Mouse (Mus musculus) embryonic facial prominence, embryonic 12.5 days (tissue): ENCODE measurements at regions not wholly inside any gene's neighbourhood (a gene's known extent, or its start where the extent isn't known, plus 50 kb on each side); places are given as distances from the start of the nearest gene placed in this dataset.
A peak's percentile ranks its signal among the peaks of the same experiment; 100 is the strongest.

Source experiments
- ATAC-seq: fragments of 200-750 bp; cut with Nextera tagmentation; 2 replicates; pipeline ENCODE4 v1.8.0; 2017; ENCODE audit not compliant: insufficient number of reproducible peaks, insufficient read depth, low FRiP score, low TSS enrichment
- H3K27ac ChIP-seq: fragments of 300-500 bp; sonication (generic); 2 replicates; pipeline ENCODE4 v1.5.1; 2016; ENCODE audit warnings: mild to moderate bottlenecking
- H3K27me3 ChIP-seq: fragments of 300-500 bp; sonication (generic); 2 replicates; pipeline ENCODE4 v1.6.1; 2016; ENCODE audit warnings: mild to moderate bottlenecking, moderate library complexity
- H3K36me3 ChIP-seq: fragments of 300-500 bp; sonication (generic); 2 replicates; pipeline ENCODE4 v1.6.1; 2016; ENCODE audit warnings: mild to moderate bottlenecking
- H3K4me1 ChIP-seq: fragments of 300-500 bp; sonication (generic); 2 replicates; pipeline ENCODE4 v1.6.1; 2016
- H3K4me2 ChIP-seq: fragments of 300-500 bp; sonication (generic); replicated peaks from 2 replicates; pipeline ENCODE4 v1.6.1; 2016; ENCODE audit warnings: mild to moderate bottlenecking, moderate library complexity
- H3K4me3 ChIP-seq: fragments of 300-500 bp; sonication (generic); 2 replicates; pipeline ENCODE4 v1.5.1; 2016; ENCODE audit warnings: mild to moderate bottlenecking
- H3K9ac ChIP-seq: fragments of 300-500 bp; sonication (generic); 2 replicates; pipeline ENCODE4 v1.6.1; 2016; ENCODE audit warnings: mild to moderate bottlenecking, moderate library complexity
- H3K9me3 ChIP-seq: fragments of 300-500 bp; sonication (generic); 2 replicates; pipeline ENCODE4 v1.6.1; 2016; ENCODE audit warnings: mild to moderate bottlenecking, moderate library complexity
- WGBS: fragments of 180-500 bp; shearing (Covaris S2); methylation state at CpG from one replicate; pipeline ENCODE4 v1.1.7; 2016; 5-methylcytosine and 5-hydroxymethylcytosine counted together

DNA sequence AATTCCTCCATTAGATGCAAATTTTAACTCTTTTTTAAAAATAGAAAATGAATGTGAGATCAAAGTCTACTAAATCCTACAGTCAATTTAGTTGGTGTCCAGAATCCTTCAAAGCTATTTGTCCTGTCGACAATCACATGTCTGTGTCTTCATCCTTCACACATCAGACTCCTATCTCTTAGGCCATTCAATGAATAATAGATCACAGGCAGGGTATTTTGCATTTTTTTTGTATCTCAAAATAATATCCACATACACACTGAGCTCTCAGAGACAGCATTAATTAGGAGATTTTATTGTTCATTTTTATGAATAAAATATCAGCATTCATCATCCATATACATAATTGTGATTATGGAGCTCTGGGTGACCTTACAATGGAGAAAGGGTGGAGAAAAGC lies 427.2 kb downstream of the Hao1 start:
- Histone ChIP-seq H3K36me3 (no peaks in the 10 kb centered on the region), H3K9me3 (no peaks in the 10 kb centered on the region), H3K27ac (no peak overlapping the region), H3K4me3 (no peak overlapping the region), H3K9ac (no peak overlapping the region), H3K4me2 (no peak overlapping the region), H3K27me3 (no peaks in the 10 kb centered on the region), H3K4me1 (no peaks in the 10 kb centered on the region)
- no peak for ATAC-seq
- 76% methylated on average over 1 of the region's 1 CpGs for WGBS

DNA sequence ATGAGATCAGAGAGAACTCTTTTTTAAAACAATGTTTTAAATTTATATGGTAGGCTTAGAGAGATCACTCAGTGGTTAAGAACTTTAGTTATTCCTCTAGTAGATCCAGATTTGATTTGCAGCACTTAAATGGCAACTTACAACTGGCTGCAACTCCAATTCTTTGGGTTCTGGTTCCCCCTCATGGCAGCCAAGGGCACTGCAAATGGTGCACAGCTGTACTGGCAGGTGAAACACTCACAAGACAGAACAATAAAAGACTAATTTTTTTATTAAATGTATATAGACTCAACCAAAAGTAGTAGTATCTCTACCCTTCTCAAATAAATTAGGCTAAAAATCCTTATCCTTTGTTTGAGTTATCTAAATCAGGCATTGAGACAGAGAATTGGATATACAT lies 446.9 kb downstream of the Hao1 start:
- H3K9me3 ChIP-seq: no peaks in the 10 kb centered on the region
- H3K27ac ChIP-seq: no peak overlapping the region
- no peaks in the 10 kb centered on the region for H3K4me1 ChIP-seq
- no peak overlapping the region for H3K4me3 ChIP-seq
- ATAC-seq: no peak
- H3K4me2 ChIP-seq: no peak overlapping the region
- no peak overlapping the region for H3K9ac ChIP-seq
- H3K27me3 ChIP-seq: no peaks in the 10 kb centered on the region
- no peaks in the 10 kb centered on the region for H3K36me3 ChIP-seq

DNA sequence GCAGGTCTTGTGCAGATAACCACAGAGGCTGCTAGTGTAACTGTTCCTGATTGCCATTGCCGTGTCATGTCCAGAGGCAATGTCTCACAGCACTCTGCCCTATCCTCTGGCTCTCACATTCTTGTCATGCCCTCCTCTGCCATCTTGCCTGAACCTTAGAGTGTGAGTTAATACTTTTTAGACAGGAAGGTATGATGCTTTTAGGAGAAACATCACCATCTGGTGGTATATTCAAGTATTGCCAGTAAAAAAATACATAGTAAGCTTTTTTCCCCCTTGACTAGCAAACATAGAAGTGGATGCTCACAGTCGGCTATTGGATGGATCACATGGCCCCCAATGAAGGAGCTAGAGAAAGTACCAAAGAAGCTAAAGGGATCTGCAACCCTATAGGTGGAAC lies 465.8 kb downstream of the Hao1 start:
- Histone ChIP-seq H3K27me3 (no peaks in the 10 kb centered on the region), H3K27ac (no peak overlapping the region), H3K9me3 (no peaks in the 10 kb centered on the region), H3K36me3 (no peaks in the 10 kb centered on the region), H3K9ac (no peak overlapping the region), H3K4me3 (no peak overlapping the region), H3K4me1 (no peaks in the 10 kb centered on the region), H3K4me2 (no peak overlapping the region)
- 82% methylated on average over 2 of the region's 2 CpGs for WGBS
- no peak for ATAC-seq

DNA sequence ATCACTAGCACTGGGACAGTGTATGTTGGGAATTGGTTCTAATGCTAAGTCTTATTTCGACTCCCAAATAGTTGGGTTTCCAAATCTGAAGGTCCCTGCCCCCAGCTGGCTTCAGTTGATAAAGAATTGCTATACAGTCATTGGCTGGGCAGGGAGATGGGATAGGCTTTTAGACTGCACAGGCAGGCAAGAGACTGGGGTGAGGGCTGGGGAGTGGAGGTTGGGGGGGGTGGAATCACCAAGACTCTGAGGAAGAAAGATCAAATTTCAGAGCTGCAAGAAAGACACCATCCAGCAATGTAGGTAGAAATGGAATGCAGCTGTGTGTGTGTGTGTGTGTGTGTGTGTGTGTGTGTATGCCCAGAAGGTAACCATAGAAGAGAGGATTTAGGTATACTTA lies 474.0 kb downstream of the Hao1 start:
- ATAC-seq: peak; percentile 41; the same call in 1 of the 2 replicates
- H3K9me3 ChIP-seq: no peaks in the 10 kb centered on the region
- no peaks in the 10 kb centered on the region for H3K27me3 ChIP-seq

DNA sequence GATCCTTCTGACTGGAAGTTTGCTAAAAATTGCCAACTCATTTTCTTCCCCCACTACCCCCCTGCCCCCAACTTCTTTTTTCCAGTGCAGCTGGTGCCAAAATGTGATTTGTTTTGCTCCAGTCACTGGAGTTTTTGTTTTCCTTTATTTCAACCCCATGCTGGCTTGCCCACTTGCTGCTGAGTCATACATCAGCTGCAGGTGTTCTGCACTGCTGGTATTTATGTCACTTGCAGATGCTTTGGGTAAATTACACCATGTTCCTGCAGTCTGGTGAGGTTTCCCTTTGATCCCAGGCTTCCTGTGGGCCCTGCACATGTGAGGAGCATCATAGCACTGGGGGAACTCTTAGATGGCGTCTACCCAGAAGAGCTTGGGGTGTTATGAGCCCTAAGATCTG lies 476.2 kb downstream of the Hao1 start:
- H3K9me3 ChIP-seq: no peaks in the 10 kb centered on the region
- 55% methylated on average over 1 of the region's 1 CpGs for WGBS
- no peak for ATAC-seq
- no peak overlapping the region for H3K4me3 ChIP-seq
- H3K27ac ChIP-seq: no peak overlapping the region
- H3K4me1 ChIP-seq: peaks cover 15% of the 10 kb centered on the region; the same call in 1 of the 2 replicates
- no peaks in the 10 kb centered on the region for H3K27me3 ChIP-seq
- no peak overlapping the region for H3K4me2 ChIP-seq
- H3K9ac ChIP-seq: no peak overlapping the region
- H3K36me3 ChIP-seq: no peaks in the 10 kb centered on the region

More for the DNA sequence above, 474.0 kb downstream of the Hao1 start:
- H3K9ac ChIP-seq: no peak overlapping the region
- H3K4me3 ChIP-seq: no peak overlapping the region
- H3K36me3 ChIP-seq: no peaks in the 10 kb centered on the region
- no peak overlapping the region for H3K27ac ChIP-seq
- H3K4me2 ChIP-seq: no peak overlapping the region
- WGBS: 71% methylated on average over 1 of the region's 1 CpGs
- peaks cover 15% of the 10 kb centered on the region; the same call in 1 of the 2 replicates for H3K4me1 ChIP-seq

DNA sequence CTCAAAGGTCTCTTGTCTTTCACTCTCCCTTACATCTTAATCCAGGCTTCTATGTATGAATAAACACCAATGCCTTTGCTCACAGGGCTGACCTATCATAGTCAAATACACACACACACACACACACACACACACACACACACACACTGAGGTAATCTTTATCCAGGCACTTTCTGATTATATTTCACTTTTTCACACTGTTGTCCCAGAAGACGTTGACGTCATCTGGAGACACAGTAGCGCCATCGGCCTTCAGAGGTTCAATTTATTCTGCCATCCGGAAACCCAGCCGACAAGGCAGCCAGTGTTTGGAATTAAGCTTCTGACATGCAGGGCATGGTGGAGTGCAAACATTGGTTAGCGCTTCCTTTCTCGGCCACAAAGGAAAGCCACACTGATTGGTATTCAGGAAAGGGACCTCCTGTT lies 486.2 kb downstream of the Hao1 start:
- H3K36me3 ChIP-seq: no peaks in the 10 kb centered on the region
- whole genome bisulfite sequencing: 36% methylated on average over 8 of the region's 8 CpGs

DNA sequence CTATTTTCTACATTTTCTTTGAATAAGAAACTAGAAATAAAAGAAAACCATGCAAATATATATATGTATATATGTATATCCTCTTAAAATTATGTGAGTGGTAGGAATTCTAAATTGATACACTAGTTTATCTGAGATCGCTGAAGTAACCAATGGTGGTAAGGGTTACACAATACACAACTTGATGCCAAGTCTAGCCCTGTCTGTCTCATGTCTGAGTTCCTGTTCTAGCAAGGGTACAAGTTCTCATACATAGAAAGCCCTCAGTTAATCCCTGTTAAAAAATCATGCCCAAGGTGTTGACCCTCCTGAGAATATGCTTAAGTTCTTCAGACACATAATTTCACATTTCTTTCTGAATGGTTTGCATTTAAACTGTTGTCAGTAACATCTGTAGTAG lies 486.8 kb downstream of the Hao1 start:
- H3K9me3 ChIP-seq: no peaks in the 10 kb centered on the region
- H3K9ac ChIP-seq: no peak overlapping the region
- WGBS: 84% methylated on average over 1 of the region's 1 CpGs
- ATAC-seq: no peak
- no peak overlapping the region for H3K27ac ChIP-seq
- no peak overlapping the region for H3K4me3 ChIP-seq
- no peaks in the 10 kb centered on the region for H3K36me3 ChIP-seq
- no peaks in the 10 kb centered on the region for H3K4me1 ChIP-seq
- no peaks in the 10 kb centered on the region for H3K27me3 ChIP-seq
- H3K4me2 ChIP-seq: no peak overlapping the region

More for the DNA sequence above, 486.2 kb downstream of the Hao1 start:
- Histone ChIP-seq H3K4me1 (no peaks in the 10 kb centered on the region), H3K4me2 (no peak overlapping the region), H3K9ac (no peak overlapping the region), H3K27ac (no peak overlapping the region), H3K4me3 (no peak overlapping the region), H3K9me3 (no peaks in the 10 kb centered on the region), H3K27me3 (no peaks in the 10 kb centered on the region)
- ATAC-seq: no peak

DNA sequence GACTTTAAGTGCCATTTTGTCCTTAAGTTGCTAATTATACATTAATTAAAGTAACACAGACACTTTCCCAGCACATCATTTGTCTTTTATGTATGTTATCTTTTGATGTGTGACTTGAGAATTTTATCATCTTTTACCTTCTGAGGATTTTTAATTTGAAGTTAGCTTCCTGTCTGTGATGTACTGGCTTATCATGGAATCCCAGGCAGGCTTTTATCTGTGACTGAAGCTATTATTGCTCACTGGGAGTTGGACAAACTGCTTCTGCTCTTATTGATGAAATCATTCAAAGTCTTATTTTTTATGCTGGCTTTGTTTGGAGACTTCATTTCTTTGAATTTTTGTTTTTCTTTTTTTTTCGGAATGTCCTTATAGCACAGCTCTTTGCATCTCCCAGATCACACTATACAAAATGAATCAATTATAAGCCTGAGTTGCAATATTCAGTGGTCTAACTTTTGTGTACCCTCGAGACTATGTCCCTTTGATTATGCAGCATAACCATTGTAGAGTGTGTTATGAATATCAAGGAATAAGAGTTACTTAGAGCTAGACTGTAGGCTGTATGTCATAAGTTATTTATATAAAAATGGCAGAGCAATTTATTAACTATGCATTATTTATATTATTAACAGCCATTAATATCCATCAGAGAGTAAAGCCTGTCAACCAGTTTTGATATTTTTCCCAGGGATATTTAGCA lies 494.1 kb downstream of the Hao1 start:
- H3K27me3 ChIP-seq: no peaks in the 10 kb centered on the region
- H3K9me3 ChIP-seq: no peaks in the 10 kb centered on the region
- H3K9ac ChIP-seq: no peak overlapping the region
- H3K4me2 ChIP-seq: no peak overlapping the region
- H3K4me1 ChIP-seq: no peaks in the 10 kb centered on the region
- no peak overlapping the region for H3K4me3 ChIP-seq
- no peak for ATAC-seq
- no peak overlapping the region for H3K27ac ChIP-seq
- WGBS: 80% methylated on average over 2 of the region's 2 CpGs
- no peaks in the 10 kb centered on the region for H3K36me3 ChIP-seq

DNA sequence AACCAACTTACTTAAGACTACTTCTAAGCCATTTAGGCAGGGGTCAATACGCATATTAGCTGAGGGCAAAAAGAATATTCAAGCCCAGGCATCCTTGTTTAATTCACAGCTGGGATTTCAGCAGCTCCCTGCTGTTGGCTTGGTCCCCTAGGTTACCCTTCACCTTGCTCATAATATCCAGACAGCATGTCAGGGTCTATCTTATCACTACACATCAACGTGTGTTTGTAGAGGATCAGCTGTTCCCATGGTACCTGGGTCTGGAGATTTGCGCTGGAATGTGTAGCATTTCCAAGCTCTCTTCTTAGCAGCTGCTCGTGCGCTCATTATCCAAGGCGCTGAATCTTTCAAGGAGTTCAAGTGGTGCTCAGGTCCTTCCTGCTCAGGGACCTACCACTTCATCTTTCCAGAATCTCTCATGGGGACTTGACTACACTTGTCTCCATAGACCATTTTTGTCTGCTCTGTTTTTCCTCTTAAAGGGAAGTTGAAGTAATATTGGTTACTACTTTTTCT lies 484.5 kb downstream of the Bmp2 start:
- H3K27me3 ChIP-seq: no peaks in the 10 kb centered on the region
- H3K36me3 ChIP-seq: no peaks in the 10 kb centered on the region
- H3K9me3 ChIP-seq: no peaks in the 10 kb centered on the region
- H3K4me3 ChIP-seq: no peak overlapping the region
- no peak overlapping the region for H3K4me2 ChIP-seq
- 76% methylated on average over 6 of the region's 6 CpGs for WGBS
- H3K27ac ChIP-seq: no peak overlapping the region
- no peaks in the 10 kb centered on the region for H3K4me1 ChIP-seq
- ATAC-seq: 0 out of 2 replicates have a peak, but pooled peaks have one; percentile 28
- H3K9ac ChIP-seq: no peak overlapping the region

DNA sequence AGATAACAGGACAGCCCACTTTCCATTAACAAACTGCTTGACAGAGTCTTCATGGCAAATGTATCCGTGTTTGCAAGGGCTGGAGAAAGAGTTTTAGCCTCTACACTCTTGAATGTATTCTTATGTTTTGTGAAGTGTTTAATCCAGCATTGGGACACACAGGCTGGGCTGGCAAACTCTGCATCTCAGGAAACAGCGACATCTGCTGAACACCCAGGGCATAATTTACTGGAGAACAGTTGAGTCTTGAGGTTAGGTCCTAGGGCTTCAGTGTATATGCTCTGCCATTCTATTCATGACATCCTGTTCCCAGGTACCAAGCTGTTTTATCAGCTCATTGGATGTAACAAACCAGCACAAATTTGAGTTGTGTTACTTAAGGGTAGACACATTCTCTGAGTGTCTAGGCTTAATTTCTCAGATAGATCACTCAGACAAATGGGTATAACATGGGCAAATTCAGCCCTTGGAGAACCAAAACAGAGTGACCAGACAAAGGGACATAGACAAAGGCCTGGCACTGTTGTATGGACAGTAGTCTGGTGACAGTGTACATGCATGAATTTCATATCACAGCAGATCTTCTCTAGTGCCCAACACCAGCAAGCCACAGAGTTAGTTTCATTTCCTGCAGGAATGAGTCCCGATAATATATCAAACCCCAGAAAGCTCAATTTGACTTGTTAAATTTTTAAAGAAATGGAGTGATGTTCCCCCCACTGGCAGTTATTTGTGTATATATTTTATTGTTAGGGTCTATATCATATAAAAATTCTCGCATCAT lies 477.9 kb downstream of the Bmp2 start:
- ATAC-seq: no peak

DNA sequence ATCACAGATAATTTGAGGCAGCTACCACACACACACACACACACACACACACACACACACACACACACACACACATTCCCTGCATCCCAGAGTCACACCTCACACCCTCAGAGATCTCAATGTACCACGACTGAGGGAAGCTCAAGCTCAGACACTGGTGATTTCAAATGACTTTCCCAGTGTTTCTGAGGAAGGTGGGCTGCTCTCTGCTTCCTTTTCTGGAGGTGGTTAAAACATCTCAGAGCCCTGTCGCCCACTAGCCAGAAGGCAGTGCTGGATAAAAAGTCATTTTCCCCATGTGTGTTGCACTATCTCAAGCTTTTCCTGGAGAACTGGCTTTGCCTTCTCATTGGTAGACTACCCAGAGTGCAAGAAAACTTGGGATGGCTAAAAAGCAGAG lies 477.2 kb downstream of the Bmp2 start:
- Histone ChIP-seq H3K36me3 (no peaks in the 10 kb centered on the region), H3K4me3 (no peak overlapping the region), H3K9me3 (no peaks in the 10 kb centered on the region), H3K9ac (no peak overlapping the region), H3K27ac (no peak overlapping the region), H3K4me1 (no peaks in the 10 kb centered on the region), H3K27me3 (no peaks in the 10 kb centered on the region), H3K4me2 (no peak overlapping the region)
- ATAC-seq: no peak
- 76% methylated on average over 2 of the region's 2 CpGs for WGBS

More for the DNA sequence above, 477.9 kb downstream of the Bmp2 start:
- 60% methylated on average over 4 of the region's 4 CpGs for WGBS
- Histone ChIP-seq H3K4me1 (no peaks in the 10 kb centered on the region), H3K4me2 (no peak overlapping the region), H3K27ac (no peak overlapping the region), H3K4me3 (no peak overlapping the region), H3K27me3 (no peaks in the 10 kb centered on the region), H3K36me3 (no peaks in the 10 kb centered on the region), H3K9me3 (no peaks in the 10 kb centered on the region), H3K9ac (no peak overlapping the region)

DNA sequence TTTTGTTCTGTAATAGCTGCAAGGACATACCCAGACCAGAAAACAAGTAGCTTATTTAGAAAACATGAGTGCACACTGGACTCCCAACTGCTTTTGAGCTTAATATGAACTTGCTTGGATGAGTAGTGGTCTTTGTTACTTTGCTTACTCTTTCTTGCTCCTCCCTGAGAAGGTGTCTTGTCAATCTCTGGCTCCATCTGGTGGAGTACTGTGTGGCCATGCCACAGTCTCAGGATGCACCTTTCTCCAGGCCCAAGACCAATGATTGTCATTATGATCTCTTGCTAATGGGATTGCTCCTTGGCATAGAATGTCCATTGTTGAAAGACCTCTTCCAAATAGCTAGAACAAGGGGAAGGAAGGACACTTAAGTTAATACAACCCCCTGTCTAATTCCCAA lies 465.1 kb downstream of the Bmp2 start:
- no peak for ATAC-seq

More for the DNA sequence above, 465.1 kb downstream of the Bmp2 start:
- no peak overlapping the region for H3K9ac ChIP-seq
- no peaks in the 10 kb centered on the region for H3K36me3 ChIP-seq
- no peaks in the 10 kb centered on the region for H3K4me1 ChIP-seq
- H3K9me3 ChIP-seq: no peaks in the 10 kb centered on the region
- H3K4me2 ChIP-seq: no peak overlapping the region
- H3K4me3 ChIP-seq: no peak overlapping the region
- H3K27me3 ChIP-seq: no peaks in the 10 kb centered on the region
- H3K27ac ChIP-seq: no peak overlapping the region
